In the genomic region with DNA sequence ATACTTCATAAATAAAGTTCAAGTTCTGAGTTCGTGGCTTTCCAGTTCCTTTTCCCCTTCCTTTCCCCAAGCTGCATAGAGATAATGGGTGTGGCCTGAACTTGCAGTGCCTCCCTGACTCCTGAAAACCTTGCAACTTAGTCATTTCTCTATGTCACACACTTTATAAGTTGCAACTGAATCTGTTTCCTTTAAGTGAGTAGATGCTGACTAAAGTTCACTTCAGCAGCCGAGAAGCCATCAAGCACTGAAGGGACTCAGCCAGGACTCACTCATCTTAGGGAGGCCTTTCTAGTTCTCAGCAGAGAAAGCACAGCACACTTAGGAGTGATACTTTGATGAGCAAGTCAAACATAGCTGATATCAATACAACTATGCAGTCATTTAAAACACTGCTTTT, we compare ENCODE assay signal across 21 mouse cellular contexts.
DNase-seq lines count a peak whose midpoint lies in the region; ATAC-seq and TF ChIP-seq lines count a peak whose summit lies in the region.
"Had no signal": no experiment of that assay in that cellular context is flagged by ENCODE, and none has a peak within 500 bp of the region (broad histone marks: within the 10 kb centered on the region; RNA-seq: fewer than 3 reads in every experiment).

No protein-coding gene starts in this region.

- H3K4me1 ChIP-seq in limb, embryonic 15.5 days: peaks cover 6% of the 10 kb centered on the region; the same call in 1 of the 2 replicates
- H3K4me1 ChIP-seq in limb, embryonic 10.5 days: peaks cover 20% of the 10 kb centered on the region
- peaks cover 7% of the 10 kb centered on the region; the same call in 1 of the 2 replicates for H3K4me1 ChIP-seq in brown adipose tissue, adult 24 weeks (ENCODE audit: control insufficient read depth, insufficient read depth, insufficient read length, low read length)
- H3K4me1 ChIP-seq in intestine, postnatal 0 days (replicated peaks; ENCODE audit: control insufficient read depth, insufficient read depth, low read length): no peaks in the 10 kb centered on the region
- H3K4me1 ChIP-seq in cerebellum, adult 2 months (ENCODE audit: control insufficient read depth, insufficient read depth, low read length): no peaks in the 10 kb centered on the region
- H3K4me1 ChIP-seq: intestine, embryonic 15.5 days had no signal

- no peak for DNase-seq in limb, embryonic 10.5 days (ENCODE audit: low spot score)
- peak; percentile 40 for DNase-seq in CD4-positive helper T cell, adult 2 months (ENCODE audit: low read depth, low spot score)
- DNase-seq in retina, postnatal 1 day: no peak
- DNase-seq in cerebellum, adult 2 months: no peak
- DNase-seq: adrenal gland, adult 8-10 months; cerebellum, adult 11 months; cerebellum, postnatal 14 days; forebrain, postnatal 0 days; kidney, postnatal 4 days; liver; thymus, adult 18-20 months had no signal

- H3K27ac ChIP-seq in limb, embryonic 15.5 days: 0 out of 2 replicates have a peak overlapping the region, but pooled peaks have one; percentile 3
- H3K27ac ChIP-seq in limb, embryonic 10.5 days: no peak overlapping the region
- 0 out of 2 replicates have a peak overlapping the region, but pooled peaks have one; percentile 20 for H3K27ac ChIP-seq in brown adipose tissue, adult 24 weeks (replicated peaks; ENCODE audit: low read depth, low read length)
- no peak overlapping the region for H3K27ac ChIP-seq in intestine, postnatal 0 days (ENCODE audit: low read depth, low read length)
- no peak overlapping the region for H3K27ac ChIP-seq in cerebellum, adult 2 months (ENCODE audit: insufficient read depth, low read length)
- H3K27ac ChIP-seq: embryonic facial prominence, embryonic 13.5 days; heart, embryonic 13.5 days; hindbrain, embryonic 14.5 days; intestine, embryonic 15.5 days; kidney, embryonic 15.5 days had no signal

- H3K36me3 ChIP-seq in limb, embryonic 15.5 days: peaks cover 8% of the 10 kb centered on the region; the same call in 1 of the 2 replicates
- H3K36me3 ChIP-seq in limb, embryonic 10.5 days: peaks cover 18% of the 10 kb centered on the region
- H3K36me3 ChIP-seq in intestine, postnatal 0 days (ENCODE audit: control insufficient read depth, insufficient read depth): peaks cover 7% of the 10 kb centered on the region

- TF ChIP-seq POLR2A in cerebellum, adult 2 months (IDR thresholded peaks at IDR 0.05; ENCODE audit: borderline replicate concordance, insufficient read depth, low read length): no peak

- ATAC-seq in limb, embryonic 15.5 days (ENCODE audit: insufficient number of reproducible peaks, low FRiP score, low TSS enrichment, low read depth): no peak
- ATAC-seq in megakaryocyte progenitor cell, adult 5-6 weeks (replicated peaks; ENCODE audit: poor library complexity): peak; percentile 33; the same call in 1 of the 2 replicates
- no peak for ATAC-seq in intestine, postnatal 0 days
- ATAC-seq: forebrain, postnatal 0 days; intestine, embryonic 15.5 days; lung, postnatal 0 days had no signal

- H3K9me3 ChIP-seq in limb, embryonic 15.5 days: no peaks in the 10 kb centered on the region
- H3K9me3 ChIP-seq in limb, embryonic 10.5 days (replicated peaks): no peaks in the 10 kb centered on the region
- no peaks in the 10 kb centered on the region for H3K9me3 ChIP-seq in intestine, postnatal 0 days (ENCODE audit: control insufficient read depth)
- H3K9me3 ChIP-seq: embryonic facial prominence, embryonic 13.5 days; heart, embryonic 13.5 days; intestine, embryonic 15.5 days; kidney, embryonic 15.5 days had no signal

- TF ChIP-seq CTCF in intestine, postnatal 0 days (IDR thresholded peaks at IDR 0.05; ENCODE audit: low read depth): no peak
- TF ChIP-seq CTCF in cerebellum, adult 2 months (IDR thresholded peaks at IDR 0.05; ENCODE audit: borderline replicate concordance, insufficient read depth, low read depth, low read length): no peak

- H3K27me3 ChIP-seq in limb, embryonic 15.5 days: no peaks in the 10 kb centered on the region
- no peaks in the 10 kb centered on the region for H3K27me3 ChIP-seq in limb, embryonic 10.5 days (ENCODE audit: low read depth, poor library complexity, severe bottlenecking)
- H3K27me3 ChIP-seq in intestine, postnatal 0 days (replicated peaks; ENCODE audit: control insufficient read depth, insufficient read depth, low read length): no peaks in the 10 kb centered on the region
- H3K27me3 ChIP-seq in cerebellum, adult 2 months (ENCODE audit: control insufficient read depth, insufficient read depth, low read length): no peaks in the 10 kb centered on the region
- H3K27me3 ChIP-seq: embryonic facial prominence, embryonic 13.5 days; heart, embryonic 13.5 days; intestine, embryonic 15.5 days; kidney, embryonic 15.5 days had no signal

- no peak overlapping the region for H3K9ac ChIP-seq in limb, embryonic 15.5 days
- H3K9ac ChIP-seq in intestine, postnatal 0 days (ENCODE audit: low read depth, low read length): no peak overlapping the region
- H3K9ac ChIP-seq: embryonic facial prominence, embryonic 13.5 days; forebrain, postnatal 0 days; heart, embryonic 13.5 days; hindbrain, embryonic 14.5 days; intestine, embryonic 15.5 days; kidney, embryonic 15.5 days had no signal

- H3K4me3 ChIP-seq in limb, embryonic 15.5 days: no peak overlapping the region
- no peak overlapping the region for H3K4me3 ChIP-seq in limb, embryonic 10.5 days
- H3K4me3 ChIP-seq in brown adipose tissue, adult 24 weeks (ENCODE audit: insufficient read depth, low read depth, low read length): no peak overlapping the region
- H3K4me3 ChIP-seq in intestine, postnatal 0 days (ENCODE audit: low read depth, low read length): no peak overlapping the region
- H3K4me3 ChIP-seq in cerebellum, adult 2 months (replicated peaks; ENCODE audit: insufficient read depth, low read depth, low read length): no peak overlapping the region
- H3K4me3 ChIP-seq: embryonic facial prominence, embryonic 13.5 days; heart, embryonic 13.5 days; intestine, embryonic 15.5 days; kidney, embryonic 15.5 days had no signal

- no peak overlapping the region for H3K4me2 ChIP-seq in limb, embryonic 15.5 days
- no peak overlapping the region for H3K4me2 ChIP-seq in intestine, postnatal 0 days (replicated peaks; ENCODE audit: low read depth)
- H3K4me2 ChIP-seq: embryonic facial prominence, embryonic 13.5 days; heart, embryonic 13.5 days; hindbrain, embryonic 14.5 days; intestine, embryonic 15.5 days; kidney, embryonic 15.5 days had no signal

- WGBS in limb, embryonic 15.5 days: 67% methylated on average over 2 of the region's 2 CpGs
- WGBS in limb, embryonic 10.5 days: 86% methylated on average over 2 of the region's 2 CpGs
- WGBS in intestine, postnatal 0 days: 32% methylated on average over 2 of the region's 2 CpGs
- 91% methylated on average over 2 of the region's 2 CpGs for WGBS in cerebellum, adult 2 months

Comparison
In these comparisons a context has a peak if more than half of its experiments do, and no peak if none do; other contexts are left out.
1. H3K27ac ChIP-seq: peak in limb, embryonic 15.5 days (single experiment) and brown adipose tissue, adult 24 weeks (single experiment); none in limb, embryonic 10.5 days (single experiment), intestine, postnatal 0 days (single experiment) and cerebellum, adult 2 months (single experiment).